Mouse (Mus musculus): Measurements from ENCODE around the gene Arhgef3.

Gene Arhgef3

DNA sequence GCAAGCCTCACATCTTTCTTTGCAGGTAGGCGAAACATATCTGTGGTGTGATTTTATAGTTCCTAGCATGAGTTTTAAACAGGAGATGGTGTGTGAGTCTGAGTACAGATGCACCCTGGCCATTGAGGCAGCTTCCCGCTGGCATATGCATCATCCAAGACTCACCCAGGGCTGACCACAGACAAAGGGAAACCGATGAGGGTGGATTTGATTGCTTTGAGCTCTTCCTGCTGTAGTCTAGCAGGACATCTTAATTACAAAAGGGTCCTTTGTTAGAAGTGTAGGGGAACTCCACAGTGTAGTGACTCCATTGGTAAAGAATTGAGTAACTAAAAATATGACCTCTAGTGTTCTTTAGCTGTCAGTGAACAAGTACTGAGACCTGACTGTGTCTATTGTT lies 232.5 kb downstream of the Arhgef3 start:
- DNase-seq (ENCODE audit: low spot score), result no peak

DNA sequence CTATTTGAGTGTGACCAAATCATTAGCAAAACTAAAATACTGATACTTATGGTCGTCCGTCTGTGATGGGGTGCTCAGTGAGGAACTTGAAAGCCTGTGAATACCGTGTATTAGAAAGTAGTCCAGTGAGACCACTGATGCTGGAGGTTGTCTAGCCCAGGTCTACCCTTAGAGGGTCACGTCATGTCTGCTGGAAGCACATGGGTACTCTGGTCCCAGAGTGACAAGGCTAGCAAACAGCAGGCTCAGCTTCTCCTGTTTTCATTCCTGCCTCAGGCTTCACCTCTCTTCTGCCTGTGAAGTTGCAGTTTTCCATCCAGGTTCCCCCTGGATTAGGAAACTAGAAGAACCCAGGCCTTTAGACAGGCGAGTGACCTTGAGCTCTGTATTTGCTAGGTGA lies 233.0 kb downstream of the Arhgef3 start:
- DNase-seq (ENCODE audit: low spot score), result no peak

DNA sequence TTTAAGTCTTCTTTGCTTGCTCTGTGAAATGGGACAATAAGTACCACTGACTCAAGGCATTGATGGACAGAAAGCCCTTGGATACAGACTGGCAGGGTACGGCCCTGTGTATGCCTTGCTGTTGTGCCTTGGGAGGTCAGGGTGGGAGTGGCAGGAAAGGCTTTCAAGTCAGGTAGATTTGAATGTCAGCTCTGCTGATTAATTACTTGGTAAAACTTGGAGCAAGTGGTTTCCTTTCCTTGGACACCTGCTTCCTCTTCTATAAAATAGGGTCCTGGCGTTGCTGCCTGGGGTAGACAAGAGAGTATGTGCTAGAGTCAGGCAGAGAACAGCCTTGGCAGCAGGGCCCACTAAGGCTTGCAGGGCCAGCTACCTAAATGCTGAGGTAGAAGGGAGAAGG lies 233.4 kb downstream of the Arhgef3 start:
- DNase-seq (ENCODE audit: low spot score), result no peak

DNA sequence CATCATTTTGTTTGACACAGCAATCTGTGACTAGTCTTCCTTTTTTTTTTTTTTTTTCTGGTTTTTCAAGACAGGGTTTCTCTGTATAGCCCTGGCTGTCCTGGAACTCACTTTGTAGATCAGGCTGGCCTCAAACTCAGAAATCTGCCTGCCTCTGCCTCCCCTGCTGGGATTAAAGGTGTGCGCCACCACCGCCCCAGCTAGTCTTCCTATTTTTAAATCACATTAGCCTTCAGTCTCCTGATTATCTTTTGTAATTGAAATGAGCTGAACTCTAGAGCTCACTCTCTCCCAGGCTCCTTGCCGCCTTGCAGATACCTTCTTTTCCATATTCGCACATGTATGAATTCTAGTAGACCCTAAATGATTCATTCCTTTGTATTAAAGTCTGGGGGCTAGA lies 234.0 kb downstream of the Arhgef3 start:
- no peak for DNase-seq (ENCODE audit: low spot score)

DNA sequence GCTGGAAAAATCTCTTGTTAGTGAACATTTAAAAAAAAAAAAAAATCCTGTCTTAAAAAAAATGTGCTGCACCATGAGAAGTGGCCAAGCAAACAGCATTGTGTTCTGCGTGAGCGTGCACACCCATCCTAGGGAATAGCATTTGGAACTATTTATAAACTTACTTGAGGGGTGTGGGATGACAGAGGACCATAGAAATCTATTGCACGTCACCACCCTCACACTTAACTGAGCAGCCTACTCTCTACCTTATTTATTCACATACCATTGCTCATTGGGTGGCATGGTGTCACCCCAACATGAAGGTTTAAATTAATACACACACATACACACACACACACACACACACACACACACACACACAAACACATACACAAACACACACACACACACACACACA lies 234.4 kb downstream of the Arhgef3 start:
- no peak for DNase-seq (ENCODE audit: low spot score)

DNA sequence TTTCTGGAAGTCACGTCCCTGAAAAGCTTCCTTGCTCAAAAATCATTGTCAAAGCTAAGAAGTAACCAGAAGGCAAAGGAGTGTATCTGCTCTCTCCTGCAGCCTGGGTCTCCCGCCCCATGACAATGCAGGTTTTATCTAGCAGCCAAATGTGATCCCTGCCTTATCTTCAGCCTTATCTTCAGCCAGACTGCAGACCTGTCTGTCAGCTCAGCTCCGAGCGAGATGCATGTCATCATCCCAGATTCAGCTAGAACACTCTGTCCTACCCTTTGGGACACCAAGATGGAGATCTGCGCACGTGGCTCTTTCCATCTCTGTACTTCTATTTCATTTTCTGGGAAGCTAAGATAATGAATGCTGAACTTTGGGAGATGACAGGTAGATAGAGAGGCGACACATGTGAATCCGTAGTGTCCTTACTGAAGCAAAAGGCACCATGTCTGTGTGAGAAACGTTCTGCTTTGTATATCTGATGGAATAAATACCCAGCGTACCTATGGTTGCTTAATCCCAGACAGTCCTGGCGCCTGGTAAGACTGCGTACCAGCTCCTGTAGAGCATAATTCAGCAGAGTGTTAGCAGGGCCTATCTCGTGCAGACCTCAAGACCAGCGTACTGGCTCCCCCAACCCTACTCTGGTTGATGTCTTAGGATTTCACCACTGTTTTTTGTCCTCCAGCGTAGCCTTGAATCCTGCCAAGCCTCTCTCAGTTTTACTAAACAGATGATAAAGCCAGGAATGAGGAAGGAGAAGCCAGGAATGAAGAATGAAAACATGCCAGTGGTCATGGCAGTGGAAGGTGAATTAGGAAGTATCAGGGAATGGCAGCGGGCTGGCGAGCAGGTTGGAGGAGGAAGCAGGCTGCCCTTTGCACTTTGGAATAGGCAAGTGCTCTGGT lies 235.4 kb downstream of the Arhgef3 start:
- no peak for DNase-seq (ENCODE audit: low spot score)

DNA sequence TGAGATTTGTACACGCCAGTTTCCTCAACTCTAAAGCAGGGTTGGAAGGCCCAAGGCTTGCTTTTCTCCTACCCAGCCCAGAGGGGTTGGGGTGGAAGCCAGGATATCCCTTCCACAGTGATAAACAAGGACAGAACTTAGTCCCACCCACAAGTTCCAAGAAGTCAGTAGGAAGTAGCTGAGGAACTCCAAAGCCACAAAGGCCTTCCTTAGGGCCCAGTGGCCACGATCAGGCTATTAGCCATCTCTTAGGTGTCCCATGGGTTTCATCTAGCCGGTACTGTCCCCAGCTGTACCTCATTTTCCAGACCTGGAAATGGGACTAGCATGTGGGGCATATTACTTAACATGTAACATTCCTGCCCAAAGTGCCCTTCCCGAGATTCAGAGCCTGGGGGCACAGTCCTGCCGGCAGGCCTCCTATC lies 236.4 kb downstream of the Arhgef3 start:
- DNase-seq (ENCODE audit: low spot score), result no peak

DNA sequence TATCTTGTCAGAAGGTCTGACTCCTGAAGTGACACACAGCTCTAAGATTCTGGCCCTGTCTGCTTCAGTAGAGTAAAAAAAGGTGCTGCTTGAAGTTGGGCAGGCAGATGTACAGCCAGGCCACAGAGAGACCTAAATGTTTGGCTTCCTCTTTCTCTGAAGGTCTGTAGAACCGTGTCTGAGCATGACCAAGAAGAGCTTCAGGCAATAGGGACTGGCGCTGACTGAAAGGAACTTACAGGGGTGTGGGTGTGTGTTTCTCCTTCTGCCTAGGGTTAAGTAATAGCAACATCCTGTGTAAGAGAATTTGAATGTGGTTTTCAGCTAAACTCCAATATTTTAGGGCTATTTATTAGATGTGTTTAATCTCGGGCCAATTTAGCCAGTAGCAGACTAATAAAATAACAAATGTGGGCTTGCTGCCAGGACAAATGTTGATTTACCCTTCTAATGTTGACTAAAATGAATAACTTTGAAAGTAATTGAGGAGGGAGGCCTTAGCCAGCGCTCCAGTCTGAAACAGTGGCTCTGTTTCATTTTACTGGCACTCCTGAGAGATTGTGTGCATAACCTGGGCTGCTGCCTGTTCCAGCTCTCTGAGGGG lies 236.9 kb downstream of the Arhgef3 start:
- DNase-seq (ENCODE audit: low spot score), result no peak

DNA sequence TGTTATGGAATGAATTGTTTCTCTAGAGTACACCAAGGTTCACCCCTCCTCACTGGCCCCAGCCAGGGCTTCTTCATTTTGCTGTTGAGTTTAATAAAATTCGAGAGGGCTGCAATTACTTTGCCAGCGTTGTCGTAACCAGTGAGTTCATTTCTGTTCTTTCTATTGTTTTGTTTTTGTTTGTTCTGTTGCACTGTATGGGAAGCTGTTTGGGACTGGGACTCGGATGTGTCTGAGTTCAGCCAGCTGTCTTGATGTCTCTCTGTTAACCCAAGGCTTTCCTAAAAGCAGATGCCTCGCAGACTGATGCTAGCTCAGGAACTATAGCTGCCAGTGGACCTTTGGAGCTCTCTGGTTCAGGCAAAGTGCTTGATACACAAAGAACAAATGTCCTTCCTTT lies 237.8 kb downstream of the Arhgef3 start:
- no peak for DNase-seq (ENCODE audit: low spot score)

DNA sequence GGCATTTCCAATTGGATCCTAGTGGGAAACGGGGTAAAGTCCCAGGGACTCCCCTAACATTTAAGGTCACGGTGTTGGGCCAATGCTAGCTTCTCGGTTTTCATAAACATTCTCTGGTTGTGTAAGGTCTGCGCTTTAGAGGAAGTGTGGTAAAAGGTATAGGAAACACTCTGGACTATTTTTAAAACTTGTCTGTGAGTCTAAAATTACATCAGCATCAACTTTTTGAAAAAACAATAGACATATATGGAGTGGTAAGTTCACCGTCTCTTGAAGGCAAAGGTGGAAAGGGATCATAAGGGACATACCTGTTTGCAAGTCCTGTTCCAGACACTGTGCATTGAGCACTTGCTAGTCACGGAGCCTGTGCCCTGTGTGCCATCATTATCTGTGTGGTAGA lies 240.5 kb downstream of the Arhgef3 start:
- no peak for DNase-seq (ENCODE audit: low spot score)

DNA sequence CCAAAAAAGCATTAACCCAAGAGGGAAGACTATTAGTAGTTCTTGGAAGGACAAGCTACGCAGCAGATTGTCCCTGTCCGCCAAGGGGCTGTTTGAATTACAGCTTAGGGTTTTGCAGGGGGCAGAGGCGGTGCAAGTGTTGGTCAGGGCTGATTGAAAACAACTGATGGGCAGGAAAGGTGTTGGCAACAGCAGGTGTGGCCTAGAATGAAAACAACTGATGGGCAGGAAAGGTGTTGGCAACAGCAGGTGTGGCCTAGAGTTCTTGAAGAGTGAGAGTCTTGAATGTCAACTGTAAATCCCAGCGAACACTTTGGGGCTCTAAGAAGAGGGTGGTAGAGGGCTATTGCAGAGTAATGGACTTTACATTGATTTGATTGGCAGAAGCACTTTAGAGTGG lies 241.2 kb downstream of the Arhgef3 start:
- DNase-seq (ENCODE audit: low spot score), result no peak

DNA sequence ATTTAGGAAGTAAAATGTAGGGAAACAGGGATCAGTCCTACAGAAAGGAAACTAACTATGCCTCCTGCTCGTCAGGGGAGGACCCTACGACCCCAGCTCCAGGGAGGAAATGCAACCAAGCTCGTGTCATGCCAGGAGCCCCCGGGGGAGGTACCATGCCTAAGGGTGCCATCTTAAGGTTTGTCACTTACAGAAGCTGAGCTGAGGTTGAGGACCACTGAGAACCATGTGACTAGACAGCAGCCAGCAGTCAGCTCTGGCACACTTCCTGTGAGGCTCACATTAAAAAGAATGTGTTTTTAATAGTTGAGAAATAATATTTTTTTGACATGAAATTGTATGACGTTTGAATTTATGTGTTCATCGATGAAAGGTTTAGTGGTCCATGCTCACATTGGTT lies 242.4 kb downstream of the Arhgef3 start:
- no peak for DNase-seq (ENCODE audit: low spot score)

DNA sequence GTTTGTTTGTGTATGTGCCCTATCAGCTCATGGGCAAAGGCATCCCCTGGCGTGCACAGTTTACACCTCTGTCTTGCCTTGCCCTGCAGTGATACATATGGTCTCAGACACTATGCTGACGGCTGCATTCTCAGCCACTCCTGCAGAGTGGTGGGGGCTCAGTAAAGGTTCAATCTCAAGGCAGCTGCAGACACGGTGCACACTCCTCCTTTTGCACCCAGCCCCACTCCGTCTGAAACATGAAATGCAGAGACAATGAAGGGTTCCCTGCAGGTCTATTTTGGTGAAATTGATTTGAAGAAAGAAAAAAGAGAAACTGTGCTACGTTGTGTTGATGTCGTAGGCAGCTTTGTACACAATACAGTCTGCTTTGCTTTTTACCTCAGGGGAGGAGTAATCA lies 243.5 kb downstream of the Arhgef3 start:
- DNase-seq (ENCODE audit: low spot score), result no peak

DNA sequence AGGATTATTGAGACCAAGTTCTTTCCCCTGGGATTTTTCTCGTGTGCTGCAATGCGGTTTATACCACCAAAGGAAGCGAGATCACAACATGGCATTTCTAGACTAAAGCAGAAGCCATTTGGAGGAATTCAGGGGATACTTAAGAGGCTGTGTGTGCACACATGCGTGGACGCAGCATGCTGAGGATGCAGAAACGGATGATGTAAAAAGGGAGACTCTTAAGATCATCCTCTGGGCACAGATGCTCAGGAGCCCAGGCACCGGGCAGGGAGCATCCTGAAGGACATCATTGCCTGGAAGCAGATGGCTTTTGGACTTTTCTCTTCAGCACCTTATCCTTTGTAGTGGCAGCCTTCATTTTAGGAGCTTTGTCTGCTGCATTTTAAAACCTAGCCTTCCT lies 246.2 kb downstream of the Arhgef3 start:
- no peak for DNase-seq (ENCODE audit: low spot score)

DNA sequence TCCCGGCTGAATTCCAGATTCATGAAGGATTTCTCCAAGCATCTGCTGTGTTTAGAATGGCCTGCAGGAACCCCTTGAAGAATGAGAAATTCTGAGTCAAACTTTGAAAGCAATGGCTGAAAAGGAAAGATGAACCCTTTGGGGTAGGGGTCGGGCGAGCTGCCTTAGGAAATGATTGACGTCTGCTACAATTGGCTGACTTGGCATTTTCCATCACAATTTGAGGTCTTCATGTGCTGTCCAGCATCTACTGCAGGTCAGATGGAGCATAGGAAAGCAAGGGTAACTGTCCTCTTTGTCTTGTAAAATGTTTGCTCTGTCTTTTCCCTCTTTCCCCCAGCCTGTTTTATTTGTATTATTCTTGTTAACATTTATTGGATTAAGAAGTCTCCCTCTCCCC lies 246.8 kb downstream of the Arhgef3 start:
- DNase-seq (ENCODE audit: low spot score), result no peak

DNA sequence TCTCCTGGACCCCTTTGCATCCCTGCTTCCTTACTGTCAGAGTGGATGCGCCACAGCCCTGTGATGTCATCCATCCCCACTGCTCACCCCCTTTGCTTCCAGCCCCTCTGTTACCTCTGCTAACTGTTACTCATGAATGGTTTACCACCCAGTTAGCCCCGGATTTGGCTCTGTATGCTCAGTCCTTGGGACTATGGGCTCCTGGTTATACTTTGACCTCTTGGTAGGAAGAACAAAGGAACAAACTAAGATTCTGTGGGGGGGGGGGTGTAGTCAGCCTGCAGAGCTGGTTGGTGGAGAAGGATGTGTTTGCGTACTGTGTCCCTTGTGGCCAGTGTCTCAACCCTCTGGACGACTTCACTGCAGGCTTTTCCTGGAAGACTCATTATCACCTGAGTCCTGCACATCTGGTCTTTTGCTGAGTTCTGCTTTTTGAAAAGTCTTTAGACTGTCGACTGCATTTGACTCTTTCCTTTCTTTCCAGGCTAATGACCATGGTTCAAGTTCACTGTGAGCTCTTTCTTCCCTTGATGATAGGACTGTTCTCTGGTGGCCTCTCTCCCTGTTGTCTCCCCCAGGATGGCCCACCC lies 250.1 kb downstream of the Arhgef3 start:
- DNase-seq (ENCODE audit: low spot score), result no peak

DNA sequence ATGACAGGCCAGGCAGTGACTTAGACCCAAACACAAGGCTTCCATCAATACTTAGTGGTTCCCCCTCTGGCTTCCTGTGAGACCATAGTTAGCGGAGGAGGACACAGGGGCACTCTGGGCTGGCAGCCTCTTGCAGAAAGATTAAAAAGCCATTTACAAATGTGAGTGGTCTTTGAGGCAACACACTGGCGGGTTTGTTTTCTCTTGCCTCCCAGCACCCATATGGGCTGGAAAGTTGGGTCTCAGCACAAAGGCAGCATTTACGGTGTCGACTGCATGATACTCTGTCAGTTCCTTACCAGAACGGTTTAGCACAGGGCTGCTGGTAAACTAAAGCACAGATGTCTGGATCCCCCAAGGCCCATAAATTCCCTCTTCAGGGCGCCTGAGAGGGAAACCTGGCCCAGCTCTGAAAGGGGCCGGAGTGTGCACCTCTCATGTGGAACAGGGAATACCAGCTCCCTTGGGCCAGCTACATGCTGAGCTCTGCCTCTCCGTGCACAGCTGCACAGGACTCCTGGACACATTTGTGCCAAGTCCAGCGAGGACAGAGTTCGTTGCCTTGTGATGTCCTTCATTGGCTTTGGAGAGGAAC lies 252.5 kb downstream of the Arhgef3 start:
- DNase-seq (ENCODE audit: low spot score), result peak; percentile 36

DNA sequence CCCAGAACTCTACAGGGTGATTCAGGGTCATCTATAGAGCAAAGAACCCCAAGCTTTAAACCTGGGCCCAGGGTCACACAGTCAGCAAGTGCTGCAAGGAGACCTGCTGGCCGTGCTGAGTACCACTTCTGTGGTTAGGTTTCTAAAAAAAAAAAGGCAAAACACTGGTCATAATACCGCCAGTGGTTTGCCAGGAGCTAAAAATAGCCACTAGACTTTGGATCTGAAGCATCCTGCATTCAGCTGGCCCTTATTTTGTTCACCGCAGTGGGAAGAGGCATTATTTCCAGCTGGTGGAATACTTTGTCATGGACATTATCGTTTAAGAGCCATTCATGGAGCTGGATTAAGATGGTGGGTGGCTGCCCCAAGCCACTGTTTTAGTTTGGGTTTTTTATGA lies 253.9 kb downstream of the Arhgef3 start:
- DNase-seq (ENCODE audit: low spot score), result no peak

DNA sequence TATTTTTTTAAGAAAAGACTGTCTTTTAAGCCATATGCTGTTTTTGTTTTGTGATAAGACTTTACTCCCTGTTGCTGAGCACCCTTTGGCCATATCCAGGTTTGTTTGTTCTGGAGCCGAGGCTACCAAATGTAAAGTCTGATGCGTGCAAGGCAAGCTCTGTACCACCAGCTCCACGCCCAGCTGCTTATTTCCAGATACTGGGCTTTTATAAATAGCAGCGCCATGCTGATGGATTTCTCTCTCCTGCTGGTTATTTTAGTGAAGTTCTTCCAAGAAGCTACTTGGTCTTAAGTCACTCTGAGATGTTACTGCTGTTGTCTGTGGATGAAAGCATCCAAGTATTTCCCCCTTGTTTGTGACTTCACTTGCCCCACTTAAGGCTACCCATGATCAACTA lies 254.8 kb downstream of the Arhgef3 start:
- DNase-seq (ENCODE audit: low spot score), result no peak

DNA sequence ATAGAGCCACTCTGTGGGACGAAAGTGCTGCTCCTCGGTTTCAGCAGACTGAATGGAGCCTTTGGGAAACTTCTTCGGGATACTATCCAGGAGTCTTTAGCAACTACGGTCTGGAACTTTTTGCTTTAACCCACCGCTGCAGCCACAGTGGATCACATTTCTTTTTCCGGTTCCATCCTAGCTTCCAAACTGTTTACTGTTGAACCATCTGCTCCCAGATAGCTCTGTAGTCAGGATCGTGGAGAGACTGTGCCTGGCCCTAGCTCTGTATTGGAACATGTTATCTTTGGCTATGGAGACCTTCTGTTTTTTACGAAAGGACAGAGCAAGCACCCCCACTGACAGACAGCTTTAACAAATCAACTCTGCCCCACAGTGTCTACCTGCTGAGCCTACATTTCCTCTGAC lies 257.0 kb downstream of the Arhgef3 start:
- no peak for DNase-seq (ENCODE audit: low spot score)

DNA sequence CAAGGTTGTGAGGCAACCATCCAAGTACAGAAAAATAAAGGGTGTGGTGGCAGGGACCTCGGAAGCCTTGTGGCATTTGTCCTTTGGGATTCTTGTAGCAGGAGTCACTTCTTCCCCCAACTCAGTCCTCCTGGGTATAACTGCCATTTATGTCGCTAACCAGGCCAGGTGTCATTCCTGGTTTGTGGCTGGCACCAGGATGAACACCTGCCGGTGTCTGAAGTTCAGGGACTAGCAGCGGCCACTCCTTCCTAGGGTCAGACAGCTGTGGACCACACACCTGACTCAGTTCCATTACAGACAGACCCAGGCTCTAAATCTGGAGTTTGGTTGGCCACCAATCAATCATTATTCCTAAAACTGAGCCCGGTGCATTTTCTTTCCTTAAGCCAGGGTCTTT lies 258.8 kb downstream of the Arhgef3 start:
- no peak for DNase-seq (ENCODE audit: low spot score)

DNA sequence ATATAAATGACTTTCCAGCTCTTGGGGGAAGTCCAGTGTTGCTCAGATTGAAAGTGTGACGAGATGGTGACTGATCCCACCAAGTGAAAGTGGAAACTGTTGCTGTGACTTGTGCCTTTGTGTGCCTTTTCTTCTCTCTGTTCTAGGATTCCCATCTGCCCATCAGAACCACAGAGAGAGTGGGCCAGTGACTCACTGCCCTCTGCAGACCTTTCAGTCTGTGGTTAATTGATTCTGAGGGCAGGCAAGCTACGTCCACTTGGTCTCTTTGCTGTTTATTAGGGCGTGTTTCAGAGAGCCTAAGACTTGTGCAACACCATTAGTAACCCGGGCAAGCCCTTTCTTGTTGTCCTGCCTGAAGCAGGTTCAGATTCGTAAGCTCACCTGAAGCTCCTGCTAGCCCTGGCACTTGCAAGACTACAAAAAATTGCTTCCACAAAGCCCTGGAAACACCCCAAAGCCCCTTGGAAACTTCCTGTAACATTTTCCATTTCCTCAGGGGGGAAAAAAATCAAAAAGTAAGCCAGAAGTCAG lies 261.5 kb downstream of the Arhgef3 start:
- no peak for DNase-seq (ENCODE audit: low spot score)

DNA sequence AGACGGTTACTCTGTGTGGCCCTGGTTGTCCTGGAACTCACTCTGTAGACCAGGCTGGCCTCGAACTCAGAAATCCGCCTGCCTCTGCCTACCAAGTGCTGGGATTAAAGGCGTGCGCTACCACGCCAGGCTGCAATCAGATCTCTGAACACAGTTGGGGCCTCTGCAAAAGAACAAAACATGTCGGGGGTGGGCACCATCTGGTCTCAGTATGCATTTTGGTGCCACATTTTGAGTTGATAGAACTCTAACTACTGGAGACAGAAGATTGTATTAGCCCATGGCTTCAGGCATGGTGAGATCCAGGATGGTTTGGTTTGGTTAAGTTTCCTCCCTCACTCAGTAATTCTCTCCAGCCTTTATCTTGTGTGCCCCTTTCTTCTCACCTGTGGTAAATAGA lies 264.0 kb downstream of the Arhgef3 start:
- no peak for DNase-seq (ENCODE audit: low spot score)

Data from embryo, embryonic 10.5 days (tissue).